Mouse (Mus musculus): Measurements from ENCODE around the gene Pld5. TPM values are rescaled to one million over a fixed set of nuclear protein-coding genes. Genes with fewer than 3 reads are reported as not detected.

Gene Pld5
- total RNA-seq, 2 experiments from 2014 or later = 0.14 to 0.23 TPM

GRCm38 (mm10) chr1:176183991-176184390, 91.1 kb downstream of the Pld5 start:
- no peak for DNase-seq (ENCODE audit: low spot score)
- intact Hi-C loops (cut with DNase I) = no loop called here

- intact Hi-C loops (cut with DNase I) = no loop called here
- no peak for DNase-seq (ENCODE audit: low spot score)
These were observed 100.1 kb downstream of the Pld5 start for GRCm38 (mm10) chr1:176174971-176175370.

GRCm38 (mm10) chr1:176167784-176168183, 107.3 kb downstream of the Pld5 start:
- intact Hi-C loops (cut with DNase I) = no loop called here
- no peak for DNase-seq (ENCODE audit: low spot score)

- intact Hi-C loops (cut with DNase I) = no loop called here
- DNase-seq (ENCODE audit: low spot score) = no peak
These were observed 108.0 kb downstream of the Pld5 start for GRCm38 (mm10) chr1:176167114-176167513.

- no peak for DNase-seq (ENCODE audit: low spot score)
- intact Hi-C loops (cut with DNase I) = no loop called here
These were observed 129.8 kb downstream of the Pld5 start for GRCm38 (mm10) chr1:176145306-176145705.

- no peak for DNase-seq (ENCODE audit: low spot score)
- intact Hi-C loops (cut with DNase I) = no loop called here
These were observed 140.7 kb downstream of the Pld5 start for GRCm38 (mm10) chr1:176134379-176134778.

GRCm38 (mm10) chr1:176125771-176126170, 149.3 kb downstream of the Pld5 start:
- intact Hi-C loops (cut with DNase I) = no loop called here
- DNase-seq (ENCODE audit: low spot score) = no peak

- no peak for DNase-seq (ENCODE audit: low spot score)
These were observed 150.7 kb downstream of the Pld5 start for GRCm38 (mm10) chr1:176124441-176124840.

GRCm38 (mm10) chr1:176123781-176124180, 151.3 kb downstream of the Pld5 start:
- no peak for DNase-seq (ENCODE audit: low spot score)
- intact Hi-C loops (cut with DNase I) = no loop called here

More at GRCm38 (mm10) chr1:176124441-176124840, 150.7 kb downstream of the Pld5 start:
- intact Hi-C loops (cut with DNase I) = no loop called here

GRCm38 (mm10) chr1:176115604-176116003, 159.5 kb downstream of the Pld5 start:
- no peak for DNase-seq (ENCODE audit: low spot score)
- intact Hi-C loops (cut with DNase I) = no loop called here

GRCm38 (mm10) chr1:176098685-176099320, 176.3 kb downstream of the Pld5 start:
- no peak for DNase-seq (ENCODE audit: low spot score)

GRCm38 (mm10) chr1:176092119-176092518, 183.0 kb downstream of the Pld5 start:
- DNase-seq (ENCODE audit: low spot score) = no peak
- intact Hi-C loops (cut with DNase I) = no loop called here

More at GRCm38 (mm10) chr1:176098685-176099320, 176.3 kb downstream of the Pld5 start:
- intact Hi-C loops (cut with DNase I) = no loop called here

- intact Hi-C loops (cut with DNase I) = no loop called here
These were observed 185.7 kb downstream of the Pld5 start for GRCm38 (mm10) chr1:176089382-176089781.

GRCm38 (mm10) chr1:176085952-176086648, 189.0 kb downstream of the Pld5 start:
- no peak for DNase-seq (ENCODE audit: low spot score)
- intact Hi-C loops (cut with DNase I) = no loop called here

More at GRCm38 (mm10) chr1:176089382-176089781, 185.7 kb downstream of the Pld5 start:
- no peak for DNase-seq (ENCODE audit: low spot score)

- intact Hi-C loops (cut with DNase I) = no loop called here
These were observed 192.8 kb downstream of the Pld5 start for GRCm38 (mm10) chr1:176082306-176082705.

GRCm38 (mm10) chr1:176080969-176081368, 194.1 kb downstream of the Pld5 start:
- intact Hi-C loops (cut with DNase I) = no loop called here
- no peak for DNase-seq (ENCODE audit: low spot score)

More at GRCm38 (mm10) chr1:176082306-176082705, 192.8 kb downstream of the Pld5 start:
- no peak for DNase-seq (ENCODE audit: low spot score)

- no peak for DNase-seq (ENCODE audit: low spot score)
- intact Hi-C loops (cut with DNase I) = no loop called here
These were observed 196.7 kb downstream of the Pld5 start for GRCm38 (mm10) chr1:176078410-176078809.

GRCm38 (mm10) chr1:176076799-176077198, 198.3 kb downstream of the Pld5 start:
- intact Hi-C loops (cut with DNase I) = no loop called here
- no peak for DNase-seq (ENCODE audit: low spot score)

GRCm38 (mm10) chr1:176075810-176076209, 199.3 kb downstream of the Pld5 start:
- DNase-seq (ENCODE audit: low spot score) = no peak

GRCm38 (mm10) chr1:176075409-176075808, 199.7 kb downstream of the Pld5 start:
- DNase-seq (ENCODE audit: low spot score) = peak; percentile 3
- intact Hi-C loops (cut with DNase I) = no loop called here

More at GRCm38 (mm10) chr1:176075810-176076209, 199.3 kb downstream of the Pld5 start:
- intact Hi-C loops (cut with DNase I) = no loop called here

GRCm38 (mm10) chr1:176074526-176074925, 200.6 kb downstream of the Pld5 start:
- intact Hi-C loops (cut with DNase I) = no loop called here
- no peak for DNase-seq (ENCODE audit: low spot score)
